Mouse (Mus musculus) kidney, postnatal 25 days (tissue): ENCODE measurements at regions not wholly inside any gene's neighbourhood (a gene's known extent, or its start where the extent isn't known, plus 50 kb on each side); places are given as distances from the start of the nearest gene placed in this dataset.

Experiments used
- DNase-seq, 2 experiments: peaks; one replicate each; pipeline ENCODE4 v3.0.0; 2021; ENCODE audit warnings: mixed read lengths in 2 of 2

DNA sequence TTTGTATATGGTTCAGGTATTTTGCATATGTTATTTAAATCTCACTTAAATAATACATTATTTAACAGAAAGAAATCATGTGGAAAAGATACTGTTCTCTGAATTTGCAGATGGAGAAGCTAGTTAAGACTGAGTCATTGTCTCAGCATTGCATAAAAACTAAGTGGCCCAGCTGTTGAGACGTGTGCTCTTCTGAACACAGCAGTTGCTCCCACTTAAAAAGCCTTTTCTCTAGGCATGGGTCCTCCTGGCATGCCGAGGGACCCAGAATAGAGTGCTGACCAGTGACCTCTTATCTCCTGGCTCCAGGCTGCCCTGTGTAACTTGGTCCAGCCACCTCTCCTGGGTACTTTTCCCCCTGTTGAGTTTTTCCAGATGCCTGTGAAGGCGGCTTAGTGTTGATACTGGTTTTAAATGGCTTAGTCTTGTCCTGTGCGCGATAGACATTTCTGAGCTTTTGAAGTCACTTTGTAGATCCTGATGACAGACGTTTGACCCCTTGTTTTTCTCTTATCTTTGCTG is 312.2 kb downstream of the Plpp3 start:
- no peak for DNase-seq

DNA sequence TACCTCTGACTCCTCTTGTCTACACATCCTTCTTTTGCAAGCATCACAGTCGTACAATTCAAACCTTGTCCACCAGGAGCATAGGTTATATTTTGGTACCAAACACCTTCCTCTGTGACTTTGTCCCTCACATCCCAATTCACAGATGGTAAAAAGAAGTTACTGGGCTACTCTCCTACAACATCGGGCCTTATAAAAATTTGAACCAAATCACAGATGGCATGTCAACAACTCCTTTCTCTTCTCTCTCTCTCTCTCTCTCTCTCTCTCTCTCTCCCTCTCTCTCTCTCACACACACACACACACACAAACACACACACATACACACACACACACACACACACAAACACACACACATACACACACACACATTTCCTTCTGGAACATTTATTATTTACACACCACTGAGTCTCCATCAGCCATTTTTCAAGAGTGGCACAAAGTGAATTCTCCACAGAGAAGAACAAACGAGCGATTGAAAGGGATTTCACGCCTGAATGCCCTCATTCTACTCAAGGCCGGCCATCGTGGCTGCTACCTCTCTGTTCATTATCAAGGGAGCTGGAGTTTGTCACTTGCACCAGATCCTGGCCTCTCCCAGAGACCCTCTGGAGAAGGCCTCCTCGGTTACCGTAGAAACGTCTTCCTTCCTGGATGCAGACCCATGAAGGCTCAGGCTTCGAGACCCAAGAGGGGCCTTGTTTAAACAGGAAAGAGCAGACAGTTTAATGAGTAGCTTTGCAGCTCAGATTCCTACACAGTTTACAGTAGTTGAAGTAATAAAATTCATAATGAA is 314.7 kb upstream of the Gm12728 start:
- peak; percentile 3 to 38 for DNase-seq

DNA sequence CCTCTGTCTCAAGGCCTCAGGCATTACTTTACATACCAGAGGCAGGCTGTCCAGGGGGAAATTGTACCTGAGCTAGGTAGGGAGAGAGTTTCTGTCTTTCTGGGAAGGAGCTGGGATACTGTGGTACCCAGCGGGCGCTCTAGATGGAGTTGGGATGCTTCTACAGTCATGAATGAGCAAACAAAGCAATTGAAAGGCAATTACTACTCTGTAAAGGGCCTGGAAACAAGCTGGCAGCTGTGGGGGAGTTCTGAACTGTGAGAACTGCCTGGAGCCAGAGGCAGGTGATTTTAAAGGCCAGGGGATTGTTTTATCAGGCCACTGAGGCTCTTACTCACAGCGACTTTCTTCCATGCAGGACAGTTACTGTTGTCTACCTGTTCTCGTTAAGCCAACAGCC is 313.3 kb upstream of the Gm12728 start:
- DNase-seq: no peak

DNA sequence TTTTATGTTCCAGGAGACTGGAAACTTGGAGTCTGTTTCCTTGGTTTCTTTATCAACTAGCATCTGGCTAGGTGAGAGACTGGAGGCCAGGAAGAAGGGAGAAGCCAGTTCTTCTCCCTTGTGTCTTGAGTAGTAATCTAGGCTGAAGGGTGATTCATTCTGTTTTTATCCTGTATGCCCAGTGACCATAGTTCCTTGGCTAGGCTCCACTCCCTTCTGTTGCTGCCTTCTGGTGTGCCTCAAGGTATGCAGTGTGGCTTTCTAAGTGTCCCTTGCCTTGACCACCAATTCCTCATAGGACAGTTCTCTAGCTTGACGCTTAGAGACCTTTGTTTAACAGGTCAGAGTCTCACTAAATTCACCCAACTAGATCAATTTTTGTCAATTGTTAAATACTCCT is 303.3 kb upstream of the Gm12728 start:
- DNase-seq: no peak

DNA sequence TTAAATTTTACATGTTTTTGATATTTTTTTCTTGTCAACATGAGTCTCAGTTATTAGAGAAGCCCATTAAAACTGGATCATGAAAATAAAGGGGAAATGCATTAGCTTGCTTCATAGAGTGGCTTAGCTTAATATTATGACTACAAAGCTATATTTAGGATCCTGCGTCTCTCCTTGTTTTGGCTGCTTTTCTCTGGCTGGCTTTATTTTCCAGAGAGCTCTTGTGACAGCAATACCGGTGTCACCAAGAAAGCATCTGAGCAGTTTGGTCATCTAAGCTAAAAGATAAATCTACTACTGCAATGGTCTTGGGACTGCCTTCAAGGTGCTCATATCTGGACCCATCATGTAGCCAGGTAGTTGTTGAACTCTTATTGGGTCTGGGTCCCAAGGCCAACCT is 293.5 kb upstream of the Gm12728 start:
- DNase-seq: no peak

DNA sequence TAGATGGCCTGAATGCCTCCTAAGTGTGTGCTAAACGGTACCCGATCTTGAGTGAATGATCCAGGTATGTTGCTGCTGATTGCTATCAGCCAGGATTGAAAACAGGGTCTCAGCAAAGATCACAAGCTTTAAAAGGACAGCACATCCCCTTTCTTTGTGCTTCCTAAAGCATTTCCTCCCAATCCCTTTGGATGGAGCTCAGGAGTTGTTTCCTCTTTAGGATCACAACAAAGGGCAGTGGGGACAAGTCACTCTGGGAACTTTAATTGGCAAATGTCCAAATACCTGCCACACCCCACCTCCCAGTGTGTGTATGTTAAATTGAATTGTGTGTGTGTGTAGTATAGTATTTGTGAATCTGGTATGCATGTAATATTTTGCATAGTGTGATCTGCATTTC is 283.5 kb upstream of the Gm12728 start:
- DNase-seq: peak in 1 of 2 experiments; percentile 31

DNA sequence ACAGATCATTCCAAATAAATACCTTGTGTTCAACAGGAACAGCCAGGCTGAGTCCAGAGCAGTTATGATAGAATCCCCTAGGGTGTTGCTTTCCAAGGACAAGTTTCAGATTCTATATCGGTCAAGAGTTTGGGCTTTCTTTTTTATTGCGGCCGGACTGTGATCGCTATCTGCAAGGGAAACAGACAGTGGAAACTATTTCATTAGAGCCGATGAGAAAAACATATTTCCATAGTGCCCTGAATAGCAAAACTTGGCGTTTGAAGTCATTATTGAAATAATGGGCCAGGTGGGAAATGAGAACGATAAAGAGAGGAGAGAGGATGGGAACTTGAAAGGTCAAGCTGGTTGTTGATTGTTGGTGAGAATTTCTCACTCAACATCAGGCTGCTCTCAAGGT is 282.4 kb upstream of the Gm12728 start:
- peak; percentile 21 to 52 for DNase-seq

DNA sequence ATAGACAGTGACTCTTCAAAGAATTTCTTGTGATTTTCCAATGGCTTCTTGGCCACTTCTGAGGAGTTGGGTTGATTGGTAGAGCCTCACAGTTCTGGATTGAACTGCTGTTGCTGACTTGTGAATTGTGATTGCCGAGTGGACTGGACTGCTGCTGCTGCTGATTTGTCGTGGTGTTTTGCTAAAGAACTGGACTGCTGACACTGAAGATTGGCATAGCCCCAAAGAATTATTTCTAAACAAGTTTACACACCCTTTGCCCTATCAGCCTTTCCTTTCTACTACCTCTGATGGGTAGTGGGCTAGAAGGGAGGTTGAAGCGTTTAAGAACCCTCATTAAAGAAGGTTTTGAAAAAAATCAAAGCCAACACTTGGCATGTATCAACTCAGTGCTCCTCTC is 280.6 kb upstream of the Gm12728 start:
- DNase-seq: no peak

DNA sequence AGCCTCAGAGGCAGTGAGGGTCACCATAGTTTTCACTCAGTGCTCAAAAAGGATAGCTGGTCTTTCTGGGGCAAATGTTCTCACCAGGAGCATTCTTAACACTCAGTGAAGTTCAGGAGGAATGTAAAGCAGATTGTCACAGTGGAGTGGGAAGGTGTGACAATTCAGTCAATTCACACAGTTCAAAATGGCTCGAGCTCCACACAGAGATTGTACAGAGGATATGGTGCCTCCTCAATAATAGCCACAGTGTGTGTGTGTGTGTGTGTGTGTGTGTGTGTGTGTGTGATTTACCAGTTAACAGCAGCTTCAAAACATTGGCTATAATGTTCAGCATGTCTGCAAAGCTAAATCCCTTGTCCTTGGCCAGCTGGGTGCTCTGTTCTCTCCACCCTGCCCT is 279.3 kb upstream of the Gm12728 start:
- DNase-seq: no peak

DNA sequence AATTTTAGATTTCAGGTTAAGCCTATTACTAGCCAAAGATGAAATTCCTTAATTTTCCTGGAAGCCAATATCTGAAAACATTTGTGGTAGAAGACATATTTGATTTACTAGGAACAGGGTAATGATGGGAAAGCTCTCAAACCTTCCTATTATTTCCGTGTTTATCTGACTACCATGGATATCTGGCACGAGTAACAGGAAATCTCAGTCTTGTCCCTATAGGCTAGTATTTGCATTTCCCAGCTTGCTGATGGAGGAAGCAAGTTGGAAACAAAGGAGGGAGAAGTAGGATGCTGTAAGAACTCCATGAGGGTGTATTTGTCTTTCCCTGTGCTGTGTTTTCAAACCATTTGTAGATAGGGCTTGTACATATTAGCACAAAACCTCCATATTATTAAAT is 264.5 kb upstream of the Gm12728 start:
- DNase-seq: no peak

DNA sequence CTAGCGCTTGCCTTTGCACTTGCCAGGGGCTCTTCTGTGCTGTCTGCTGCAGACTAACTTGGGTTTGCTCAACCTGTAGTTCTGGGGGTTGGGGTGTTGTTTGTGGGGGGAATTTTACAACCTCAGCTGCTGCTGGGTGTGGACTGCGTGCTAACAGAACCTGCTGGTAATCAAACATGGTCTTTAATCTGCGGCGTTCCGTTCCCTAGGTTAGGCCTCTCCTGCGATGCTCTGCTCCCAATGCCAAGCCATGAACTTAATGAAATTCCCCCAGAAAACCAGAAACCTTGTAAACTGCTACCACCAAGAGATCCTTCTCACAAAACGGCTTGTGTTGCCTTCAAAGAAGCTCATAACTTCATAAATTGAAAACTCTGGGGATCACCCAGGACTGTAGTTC is 262.9 kb upstream of the Gm12728 start:
- no peak for DNase-seq

DNA sequence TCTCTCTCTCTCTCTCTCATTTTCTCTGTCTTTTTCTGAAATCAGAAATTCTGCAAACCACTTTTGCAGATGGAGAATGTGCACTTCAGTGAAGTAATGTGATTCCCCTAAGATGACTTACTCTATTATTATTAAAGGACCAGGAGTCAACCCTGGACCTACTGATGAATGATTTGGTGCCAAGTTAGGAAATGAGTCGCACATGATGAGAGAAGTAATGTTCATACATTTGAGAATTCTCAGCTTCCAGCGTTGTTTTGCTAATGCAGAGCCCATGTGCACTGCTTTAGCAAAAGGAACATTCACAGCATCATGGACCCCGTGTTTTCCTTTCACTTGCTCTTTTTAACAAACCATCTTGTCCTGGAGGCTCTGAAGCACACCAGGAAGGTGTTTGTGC is 262.4 kb upstream of the Gm12728 start:
- DNase-seq: no peak

DNA sequence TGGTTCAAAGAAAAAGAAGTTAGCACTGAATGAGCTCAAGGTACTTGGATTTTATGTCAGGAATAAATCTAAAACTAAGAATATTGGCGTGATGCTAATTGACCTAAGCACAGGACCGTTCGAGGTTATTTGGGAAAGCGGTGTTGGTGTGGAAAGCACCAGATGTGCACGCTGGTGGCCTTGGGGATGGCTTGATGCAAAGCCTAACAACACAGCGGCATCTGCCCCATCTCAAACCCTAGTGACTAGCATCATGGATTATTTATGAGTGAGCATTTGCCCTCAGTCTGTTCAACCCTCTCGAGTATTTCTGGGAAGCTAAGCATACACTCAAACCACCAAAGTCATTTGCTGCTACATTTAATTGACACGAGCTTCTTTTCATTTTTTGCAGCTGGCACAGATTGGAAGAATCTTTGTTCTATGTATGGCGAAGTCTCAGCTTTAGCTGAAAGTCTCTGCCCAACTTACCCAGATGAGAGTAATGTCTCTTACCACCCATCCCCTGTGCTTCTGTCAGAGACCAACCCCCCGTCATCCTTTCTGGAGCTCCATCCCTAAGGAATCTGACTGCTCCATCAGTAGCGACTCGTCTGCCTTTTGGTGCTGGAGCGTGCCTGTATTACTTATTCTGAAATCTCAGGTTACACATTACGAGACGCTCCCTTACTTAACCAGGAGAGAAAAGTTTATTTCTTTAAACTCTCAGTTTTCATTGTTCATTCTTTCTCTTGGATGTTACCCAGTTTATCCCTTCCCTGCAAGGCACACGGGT is 257.8 kb upstream of the Gm12728 start:
- no peak for DNase-seq

DNA sequence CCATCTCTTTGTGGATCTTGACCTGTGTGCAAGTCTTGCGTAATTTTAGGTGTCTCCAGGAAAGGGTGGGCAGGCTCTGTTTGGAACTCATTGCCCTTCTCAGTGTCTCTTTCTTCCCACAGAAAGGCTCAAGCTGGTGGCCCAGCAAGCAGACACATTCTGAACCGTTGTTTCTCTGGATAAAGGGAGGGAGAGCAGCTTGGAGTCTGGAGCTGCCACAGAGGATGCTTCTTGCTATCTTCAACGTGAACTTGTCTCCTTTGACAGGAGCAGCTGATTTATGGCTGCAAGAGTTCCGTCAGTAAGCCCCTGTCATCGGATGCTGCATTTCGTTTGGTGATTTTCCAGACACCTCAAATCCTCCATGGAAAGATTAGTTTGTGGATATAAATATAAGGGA is 254.2 kb upstream of the Gm12728 start:
- DNase-seq: peak; percentile 38 to 66

DNA sequence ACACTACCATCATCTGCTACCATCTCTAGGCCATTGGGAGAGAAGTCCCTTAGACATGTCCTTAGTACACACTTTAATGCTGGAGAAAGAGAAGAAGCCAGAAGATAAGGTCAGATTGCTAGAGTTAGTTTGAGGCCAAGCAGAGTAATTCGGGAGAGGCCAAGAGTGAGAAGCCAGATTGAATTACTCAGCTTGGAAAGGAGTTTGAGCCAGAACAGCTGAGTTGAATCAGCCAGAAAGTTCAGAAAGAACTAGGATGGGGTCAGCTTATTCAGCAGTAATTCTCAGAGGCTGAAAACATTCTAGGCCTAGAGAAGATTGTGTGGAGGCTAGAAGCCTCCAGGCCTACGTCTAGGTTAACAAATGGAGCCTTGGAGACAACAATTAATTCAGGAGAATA is 244.2 kb upstream of the Gm12728 start:
- DNase-seq: no peak

DNA sequence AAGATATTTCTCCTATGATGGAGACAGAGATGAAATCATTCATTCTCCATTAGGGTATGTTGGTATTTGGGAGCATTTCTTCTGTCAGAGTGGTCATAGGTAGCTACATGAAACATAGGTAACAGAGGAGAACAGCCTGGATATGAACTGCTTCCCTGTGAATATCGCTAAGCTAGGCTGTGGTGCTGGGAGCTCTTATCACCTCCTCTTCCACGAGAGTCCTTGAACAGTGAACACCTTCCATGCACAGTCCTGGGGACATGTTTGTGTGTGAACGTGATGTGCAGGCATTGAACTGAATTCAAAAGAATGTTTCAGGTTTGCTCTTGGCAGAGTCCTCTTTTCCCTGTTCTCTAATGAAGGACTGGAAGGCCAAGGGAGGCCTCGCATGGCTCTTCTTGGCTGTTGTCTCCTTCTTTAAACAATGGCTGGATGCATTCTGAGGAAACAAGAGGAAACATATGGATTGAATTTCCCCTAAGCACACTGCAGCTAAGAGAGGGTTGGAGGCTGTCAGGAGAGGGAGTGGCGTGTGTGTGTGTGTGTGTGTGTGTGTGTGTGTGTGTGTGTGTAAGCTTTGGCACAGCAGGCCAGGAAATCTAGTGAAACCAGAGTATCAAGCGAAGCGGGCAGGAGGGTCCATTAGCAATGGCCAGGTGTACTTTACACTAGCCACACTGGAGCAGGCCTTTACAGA is 239.8 kb upstream of the Gm12728 start:
- DNase-seq: peak; percentile 19 to 34

DNA sequence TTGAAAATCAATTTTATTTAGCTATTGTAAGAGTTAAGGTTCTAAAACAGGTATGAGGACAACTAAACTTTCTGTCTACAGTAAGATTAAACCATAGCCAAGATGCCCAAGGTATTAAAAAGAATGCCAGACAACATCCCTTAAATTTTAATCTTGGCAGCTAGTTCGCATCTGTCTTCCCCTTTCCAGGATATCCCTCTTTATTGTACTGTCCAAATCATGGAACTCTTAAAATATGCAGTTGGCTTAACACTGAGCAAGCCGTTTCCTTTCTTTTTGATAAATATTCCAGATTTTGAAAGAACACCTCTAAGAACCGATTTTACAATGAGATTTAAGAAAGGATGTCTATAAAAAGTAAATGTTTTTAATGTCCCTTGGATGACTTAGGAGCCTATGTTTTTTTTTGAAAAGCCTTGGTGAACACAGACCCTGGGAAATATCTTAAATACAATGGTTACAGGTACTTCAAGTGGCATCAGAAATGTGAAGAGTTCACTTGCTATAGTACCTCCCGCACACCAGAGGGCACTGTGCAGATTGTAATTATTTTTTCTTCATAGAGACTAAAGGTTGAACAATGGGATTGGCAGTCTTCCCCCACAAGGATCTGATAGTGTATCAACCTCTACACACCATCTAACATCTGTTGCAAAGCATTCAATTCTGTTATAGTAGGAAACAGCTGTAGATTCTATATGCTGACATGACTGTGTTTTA is 237.5 kb upstream of the Gm12728 start:
- peak in 1 of 2 experiments; percentile 31 for DNase-seq

DNA sequence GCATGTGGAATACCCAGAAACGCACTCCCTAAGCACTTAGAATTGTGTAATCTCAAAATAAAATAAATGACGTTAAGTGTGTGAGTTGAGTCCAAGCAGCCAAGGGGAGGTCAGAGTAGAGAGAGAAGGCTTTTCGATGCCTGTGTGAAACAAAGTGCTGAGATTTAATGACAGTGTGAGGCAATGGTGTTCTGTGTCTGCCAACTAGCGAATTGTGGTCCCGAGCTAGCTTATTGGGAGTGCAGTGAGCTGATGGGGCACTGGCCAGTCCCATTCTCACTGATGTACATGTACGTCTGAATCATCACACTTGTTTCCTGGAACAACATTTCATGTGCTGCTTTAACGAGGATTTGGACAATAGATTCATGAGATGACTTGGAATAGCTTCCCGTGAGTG is 234.7 kb upstream of the Gm12728 start:
- DNase-seq: no peak

DNA sequence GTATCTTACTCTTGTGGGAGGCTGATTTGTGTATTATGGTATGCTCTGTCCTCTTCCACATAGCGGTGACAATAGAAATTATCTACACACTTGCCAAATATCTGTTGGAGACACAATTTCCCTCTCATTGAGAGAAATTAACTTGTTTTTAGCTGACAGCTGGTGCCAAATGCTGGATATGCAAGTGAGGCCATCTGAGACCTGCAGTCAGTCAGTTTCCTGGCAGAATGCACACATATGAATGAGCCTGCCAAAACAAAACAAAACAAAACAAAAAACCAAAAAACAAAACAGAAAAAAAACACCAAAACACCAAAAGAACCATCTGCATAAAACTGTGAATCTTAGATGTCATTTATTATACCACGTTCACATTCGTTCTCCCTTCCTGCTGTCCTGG is 233.7 kb upstream of the Gm12728 start:
- no peak for DNase-seq

DNA sequence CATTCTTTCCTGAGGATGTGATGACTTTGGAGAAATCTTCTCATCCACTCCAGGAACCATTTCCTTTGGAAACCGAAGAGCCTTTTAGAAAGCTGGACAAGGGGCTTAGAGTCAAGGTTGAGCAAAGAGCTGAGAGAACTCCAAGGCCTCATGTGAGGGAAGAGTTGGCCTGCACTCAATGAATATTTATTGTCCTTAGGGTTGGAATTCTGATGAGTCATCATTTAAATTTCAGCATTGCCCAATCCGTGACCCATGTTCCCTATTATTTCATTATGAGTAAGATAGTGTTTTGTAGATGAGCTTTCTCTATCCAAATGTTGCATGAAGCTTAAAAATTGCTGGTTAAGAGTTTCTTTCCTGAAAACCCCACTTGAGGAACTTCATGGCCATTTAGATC is 232.3 kb upstream of the Gm12728 start:
- no peak for DNase-seq

DNA sequence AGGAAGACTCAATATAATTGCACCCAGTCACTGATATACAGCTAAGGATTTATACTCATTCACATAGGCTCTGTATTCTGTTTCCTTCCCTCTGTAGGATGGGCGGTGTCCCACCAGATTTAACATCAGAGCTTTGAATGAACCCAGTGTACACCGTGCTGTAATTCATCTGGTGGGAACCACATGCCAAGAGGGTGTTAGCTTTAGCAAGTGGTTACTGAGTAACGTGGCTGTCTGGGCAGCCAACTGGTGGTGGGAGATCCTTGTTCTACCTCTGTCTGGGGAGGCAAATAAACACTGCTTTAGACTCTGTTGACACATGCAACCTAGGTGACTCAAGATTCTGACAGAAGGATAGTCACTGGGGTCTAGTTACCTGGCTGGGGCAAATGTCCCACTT is 229.6 kb upstream of the Gm12728 start:
- DNase-seq: peak in 1 of 2 experiments; percentile 8

DNA sequence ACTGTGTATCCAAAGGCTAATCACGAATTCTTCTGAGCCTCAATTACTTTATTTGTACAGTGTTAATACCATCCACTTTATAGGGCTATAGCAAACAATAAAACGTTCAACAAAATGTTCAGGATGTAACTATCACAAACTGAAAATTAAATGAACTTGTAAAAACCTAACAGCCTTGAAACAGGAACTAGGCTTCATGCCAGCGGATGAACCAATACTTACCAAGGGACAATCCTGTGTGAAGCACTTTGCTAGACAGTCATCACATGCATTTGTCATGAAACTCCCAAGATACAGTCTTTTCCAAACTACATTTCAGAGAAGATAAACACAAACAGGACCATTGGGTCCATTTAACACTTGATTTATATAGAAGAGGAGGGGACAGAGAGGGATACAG is 228.9 kb upstream of the Gm12728 start:
- DNase-seq: peak in 1 of 2 experiments; percentile 15

DNA sequence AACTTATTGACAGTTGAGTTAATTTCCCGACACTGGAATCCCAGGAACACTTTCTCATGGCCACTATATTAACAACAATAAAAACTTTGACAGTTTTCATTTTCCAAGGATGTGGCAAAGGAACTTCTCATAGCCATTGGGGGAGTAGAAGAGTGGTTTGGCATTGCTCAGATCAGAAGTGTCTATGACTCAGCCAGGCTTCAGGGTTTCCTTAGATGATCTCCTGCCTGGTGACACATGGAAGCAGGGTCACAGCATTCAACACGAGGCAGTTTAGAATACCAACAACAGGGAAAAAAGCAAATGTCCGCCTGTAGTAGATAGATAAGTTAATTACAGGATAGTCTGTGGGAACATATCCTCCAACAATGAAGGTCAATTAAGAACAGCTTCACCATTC is 228.1 kb upstream of the Gm12728 start:
- no peak for DNase-seq
